Mouse (Mus musculus) MEL (cell line): ENCODE results near the gene 6030445D17Rik.

Experiments
- BHLHE40 ChIP-seq: IDR thresholded peaks from 2 replicates; pipeline ENCODE4 v1.6.1; 2012; ENCODE audit warnings: low read depth, mild to moderate bottlenecking, inconsistent platforms, low read length, improper control_type of control experiment, borderline replicate concordance
- CTCF ChIP-seq, 3 experiments: IDR thresholded peaks in 2 of 3; conservative IDR thresholded peaks in 1 of 3; 2 replicates each; pipeline ENCODE4 v1.5.1; 2011 to 2012; ENCODE audit warnings: low read length in 3 of 3, low read depth in 2 of 3, mild to moderate bottlenecking in 2 of 3, improper control_type of control experiment in 1 of 3, inconsistent platforms in 1 of 3, mixed read lengths in 1 of 3, moderate library complexity in 1 of 3; ENCODE audit not compliant: control insufficient read depth in 1 of 3, insufficient read depth in 1 of 3, poor library complexity in 1 of 3, severe bottlenecking in 1 of 3
- EP300 ChIP-seq, 2 experiments: IDR thresholded peaks; 2 replicates each; pipeline ENCODE4 v1.6.1; 2011; ENCODE audit warnings: improper control_type of control experiment in 2 of 2, low read length in 2 of 2, low read depth in 1 of 2, mild to moderate bottlenecking in 1 of 2
- MXI1 ChIP-seq: IDR thresholded peaks from 2 replicates; pipeline ENCODE4 v1.6.1; 2011; ENCODE audit warnings: mild to moderate bottlenecking, low read depth, low read length, improper control_type of control experiment
- USF1 ChIP-seq: IDR thresholded peaks from 2 replicates; pipeline ENCODE4 v1.6.1; 2014; ENCODE audit warnings: low read depth, mild to moderate bottlenecking, inconsistent platforms, low read length, improper control_type of control experiment, moderate library complexity
- USF2 ChIP-seq, 2 experiments: IDR thresholded peaks; 2 replicates each; pipeline ENCODE4 v1.6.1; 2011 to 2012; ENCODE audit warnings: improper control_type of control experiment in 2 of 2, low read length in 2 of 2, borderline replicate concordance in 1 of 2, inconsistent platforms in 1 of 2, low read depth in 1 of 2, mild to moderate bottlenecking in 1 of 2; ENCODE audit not compliant: insufficient read depth in 1 of 2
- ZKSCAN1 ChIP-seq: IDR thresholded peaks from 2 replicates; pipeline ENCODE4 v1.6.1; 2012; ENCODE audit warnings: low read depth, mild to moderate bottlenecking, inconsistent platforms, low read length, improper control_type of control experiment, moderate library complexity

DNA sequence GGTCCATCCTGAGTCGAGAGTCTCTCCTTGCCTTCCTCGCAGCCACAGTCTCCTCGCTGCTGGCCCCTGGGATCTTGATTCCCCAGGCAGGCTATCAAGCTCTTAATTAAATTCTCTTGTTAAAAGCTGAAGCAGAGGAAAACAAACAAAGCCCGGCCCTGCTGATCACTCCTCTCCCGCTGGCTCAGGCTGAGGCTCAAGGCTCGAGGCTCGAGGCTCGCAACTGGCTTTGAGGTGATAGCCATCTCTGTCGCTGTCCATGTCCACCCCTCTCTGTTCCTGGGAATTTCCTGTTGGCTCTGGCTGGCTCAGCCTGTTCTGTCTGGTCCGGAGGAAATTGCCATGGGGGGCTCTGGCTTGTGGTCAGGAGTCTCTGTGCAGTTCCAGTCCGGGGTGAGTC is 43.1 kb upstream of the 6030445D17Rik start:
- TF ChIP-seq EP300 (IDR thresholded peaks at IDR 0.05; ENCODE audit: low read depth in 1 of 2, low read length in 2 of 2) (no peak), MXI1 (no peak), CTCF (IDR thresholded peaks at IDR 0.05 in 2 of 3, conservative IDR thresholded peaks at IDR 0.05 in 1 of 3; ENCODE audit: control insufficient read depth in 1 of 3, insufficient read depth in 1 of 3, low read depth in 2 of 3, low read length in 3 of 3, poor library complexity in 1 of 3, severe bottlenecking in 1 of 3) (no peak), USF1 (no peak), USF2 (IDR thresholded peaks at IDR 0.05; ENCODE audit: borderline replicate concordance in 1 of 2, insufficient read depth in 1 of 2, low read depth in 1 of 2, low read length in 2 of 2) (no peak), ZKSCAN1 (no peak), BHLHE40 (no peak)
